Mouse (Mus musculus) hindbrain, embryonic 13.5 days (tissue): ENCODE data around the gene Cacnb4. TPM values are rescaled to one million over a fixed set of nuclear protein-coding genes. Genes with fewer than 3 reads are reported as not detected.

Experiments used
- ATAC-seq: fragments of 200-750 bp; cut with Nextera tagmentation; 2 replicates; pipeline ENCODE4 v1.8.0; 2017; ENCODE audit warnings: moderate TSS enrichment; ENCODE audit not compliant: low FRiP score
- H3K27ac ChIP-seq: fragments of 300-500 bp; sonication (generic); 2 replicates; pipeline ENCODE4 v1.5.1; 2015; ENCODE audit warnings: inconsistent platforms, mild to moderate bottlenecking, moderate library complexity
- H3K27me3 ChIP-seq: fragments of 300-500 bp; sonication (generic); 2 replicates; pipeline ENCODE4 v1.6.1; 2015; ENCODE audit warnings: mild to moderate bottlenecking, inconsistent platforms
- H3K36me3 ChIP-seq: fragments of 300-500 bp; sonication (generic); 2 replicates; pipeline ENCODE4 v1.6.1; 2015; ENCODE audit warnings: mild to moderate bottlenecking, inconsistent platforms
- H3K4me1 ChIP-seq: fragments of 300-500 bp; sonication (generic); replicated peaks from 2 replicates; pipeline ENCODE4 v1.6.1; 2015; ENCODE audit warnings: inconsistent platforms
- H3K4me2 ChIP-seq: fragments of 300-500 bp; sonication (generic); 2 replicates; pipeline ENCODE4 v1.6.1; 2015; ENCODE audit warnings: inconsistent platforms, mild to moderate bottlenecking, moderate library complexity
- H3K4me3 ChIP-seq: fragments of 300-500 bp; sonication (generic); 2 replicates; pipeline ENCODE4 v1.5.1; 2015; ENCODE audit warnings: mild to moderate bottlenecking, inconsistent platforms
- H3K9ac ChIP-seq: fragments of 300-500 bp; sonication (generic); 2 replicates; pipeline ENCODE4 v1.6.1; 2015; ENCODE audit warnings: mild to moderate bottlenecking, inconsistent platforms
- H3K9me3 ChIP-seq: fragments of 300-500 bp; sonication (generic); 2 replicates; pipeline ENCODE4 v1.6.1; 2016; ENCODE audit warnings: inconsistent platforms
- WGBS: fragments of 180-500 bp; shearing (Covaris S2); methylation state at CpG from one replicate; pipeline ENCODE4 v1.1.7; 2015; 5-methylcytosine and 5-hydroxymethylcytosine counted together
- polyA plus RNA-seq: library from polyadenylated mRNA; unstranded; fragments of >200 nt; fragmentation: Nextera tagmentation; extraction: Ambion mirVana; gene quantifications from 2 replicates; pipeline ENCODE4 v1.2.1, GENCODE M21; 2015

The Cacnb4 gene
- polyA plus RNA-seq, 1 experiment from 2014 or later = 13.3 TPM

- H3K4me1 ChIP-seq = peaks cover 32% of the 10 kb centered on the region
- 82% methylated on average over 20 of the region's 20 CpGs for WGBS
- H3K36me3 ChIP-seq = peaks cover 11% of the 10 kb centered on the region
Observed at GRCm38 (mm10) chr2:52556298-52556960, 120.2 kb downstream of the Cacnb4 start.

GRCm38 (mm10) chr2:52548401-52548800, 128.2 kb downstream of the Cacnb4 start:
- H3K4me1 ChIP-seq = no peaks in the 10 kb centered on the region
- no peaks in the 10 kb centered on the region for H3K27me3 ChIP-seq
- H3K4me2 ChIP-seq = no peak overlapping the region
- no peaks in the 10 kb centered on the region for H3K9me3 ChIP-seq
- ATAC-seq = no peak
- 95% methylated on average over 3 of the region's 3 CpGs for WGBS
- H3K27ac ChIP-seq = no peak overlapping the region
- H3K36me3 ChIP-seq = peaks cover 5% of the 10 kb centered on the region
- H3K4me3 ChIP-seq = no peak overlapping the region
- no peak overlapping the region for H3K9ac ChIP-seq

More at GRCm38 (mm10) chr2:52556298-52556960, 120.2 kb downstream of the Cacnb4 start:
- no peak for ATAC-seq
- no peaks in the 10 kb centered on the region for H3K9me3 ChIP-seq
- H3K4me3 ChIP-seq = peak overlapping the region; percentile 57
- H3K27ac ChIP-seq = 0 out of 2 replicates have a peak overlapping the region, but pooled peaks have one; percentile 91
- H3K27me3 ChIP-seq = no peaks in the 10 kb centered on the region
- H3K9ac ChIP-seq = peak overlapping the region; percentile 73; the same call in 1 of the 2 replicates
- H3K4me2 ChIP-seq = peak overlapping the region; percentile 72

- Histone ChIP-seq H3K4me3 (no peak overlapping the region), H3K4me1 (no peaks in the 10 kb centered on the region), H3K27me3 (no peaks in the 10 kb centered on the region), H3K9me3 (no peaks in the 10 kb centered on the region), H3K4me2 (no peak overlapping the region), H3K36me3 (no peaks in the 10 kb centered on the region), H3K27ac (no peak overlapping the region), H3K9ac (no peak overlapping the region)
- 87% methylated on average over 11 of the region's 11 CpGs for WGBS
- ATAC-seq = no peak
Observed at GRCm38 (mm10) chr2:52547331-52547730, 129.3 kb downstream of the Cacnb4 start.

- Histone ChIP-seq H3K4me1 (no peaks in the 10 kb centered on the region), H3K27me3 (no peaks in the 10 kb centered on the region), H3K9ac (no peak overlapping the region), H3K4me2 (no peak overlapping the region), H3K4me3 (no peak overlapping the region), H3K27ac (no peak overlapping the region), H3K36me3 (no peaks in the 10 kb centered on the region), H3K9me3 (no peaks in the 10 kb centered on the region)
- ATAC-seq = no peak
- WGBS = 88% methylated on average over 2 of the region's 2 CpGs
Observed at GRCm38 (mm10) chr2:52544527-52544926, 132.1 kb downstream of the Cacnb4 start.

- H3K27me3 ChIP-seq = no peaks in the 10 kb centered on the region
- no peaks in the 10 kb centered on the region for H3K4me1 ChIP-seq
- no peak overlapping the region for H3K4me2 ChIP-seq
- H3K4me3 ChIP-seq = no peak overlapping the region
- no peak overlapping the region for H3K27ac ChIP-seq
- no peak for ATAC-seq
- H3K9ac ChIP-seq = no peak overlapping the region
- H3K36me3 ChIP-seq = no peaks in the 10 kb centered on the region
- H3K9me3 ChIP-seq = no peaks in the 10 kb centered on the region
- 97% methylated on average over 4 of the region's 4 CpGs for WGBS
Observed at GRCm38 (mm10) chr2:52541068-52541467, 135.6 kb downstream of the Cacnb4 start.

- Histone ChIP-seq H3K4me2 (no peak overlapping the region), H3K4me3 (no peak overlapping the region), H3K4me1 (no peaks in the 10 kb centered on the region), H3K9ac (no peak overlapping the region), H3K36me3 (no peaks in the 10 kb centered on the region), H3K27me3 (no peaks in the 10 kb centered on the region), H3K9me3 (no peaks in the 10 kb centered on the region), H3K27ac (no peak overlapping the region)
- 88% methylated on average over 6 of the region's 6 CpGs for WGBS
- no peak for ATAC-seq
Observed at GRCm38 (mm10) chr2:52539318-52539717, 137.3 kb downstream of the Cacnb4 start.

GRCm38 (mm10) chr2:52537645-52538044, 139.0 kb downstream of the Cacnb4 start:
- H3K27me3 ChIP-seq = no peaks in the 10 kb centered on the region
- H3K4me1 ChIP-seq = no peaks in the 10 kb centered on the region
- no peak overlapping the region for H3K4me2 ChIP-seq
- H3K9me3 ChIP-seq = no peaks in the 10 kb centered on the region
- H3K9ac ChIP-seq = no peak overlapping the region
- 94% methylated on average over 3 of the region's 3 CpGs for WGBS
- no peak overlapping the region for H3K27ac ChIP-seq
- H3K36me3 ChIP-seq = no peaks in the 10 kb centered on the region
- no peak overlapping the region for H3K4me3 ChIP-seq
- ATAC-seq = no peak

GRCm38 (mm10) chr2:52537155-52537554, 139.5 kb downstream of the Cacnb4 start:
- Histone ChIP-seq H3K4me3 (no peak overlapping the region), H3K9me3 (no peaks in the 10 kb centered on the region), H3K4me1 (no peaks in the 10 kb centered on the region), H3K27me3 (no peaks in the 10 kb centered on the region), H3K27ac (no peak overlapping the region), H3K36me3 (no peaks in the 10 kb centered on the region), H3K4me2 (no peak overlapping the region), H3K9ac (no peak overlapping the region)
- ATAC-seq = no peak
- WGBS = 95% methylated on average over 9 of the region's 9 CpGs

- no peak overlapping the region for H3K4me3 ChIP-seq
- no peak overlapping the region for H3K9ac ChIP-seq
Observed at GRCm38 (mm10) chr2:52536511-52536910, 140.1 kb downstream of the Cacnb4 start.

GRCm38 (mm10) chr2:52533696-52534095, 142.9 kb downstream of the Cacnb4 start:
- Histone ChIP-seq H3K27ac (no peak overlapping the region), H3K4me2 (no peak overlapping the region), H3K9me3 (no peaks in the 10 kb centered on the region), H3K4me3 (no peak overlapping the region), H3K27me3 (no peaks in the 10 kb centered on the region), H3K9ac (no peak overlapping the region), H3K36me3 (0 out of 2 replicates have a peak, but pooled peaks cover 4% of the 10 kb centered on the region), H3K4me1 (no peaks in the 10 kb centered on the region)
- WGBS = 80% methylated on average over 5 of the region's 5 CpGs
- no peak for ATAC-seq

More at GRCm38 (mm10) chr2:52536511-52536910, 140.1 kb downstream of the Cacnb4 start:
- H3K27me3 ChIP-seq = no peaks in the 10 kb centered on the region
- WGBS = 87% methylated on average over 4 of the region's 4 CpGs
- no peak overlapping the region for H3K27ac ChIP-seq
- no peaks in the 10 kb centered on the region for H3K4me1 ChIP-seq
- H3K4me2 ChIP-seq = no peak overlapping the region
- H3K36me3 ChIP-seq = no peaks in the 10 kb centered on the region
- no peak for ATAC-seq
- H3K9me3 ChIP-seq = no peaks in the 10 kb centered on the region

- 95% methylated on average over 2 of the region's 2 CpGs for WGBS
- Histone ChIP-seq H3K36me3 (0 out of 2 replicates have a peak, but pooled peaks cover 4% of the 10 kb centered on the region), H3K27me3 (no peaks in the 10 kb centered on the region), H3K4me1 (no peaks in the 10 kb centered on the region), H3K4me2 (no peak overlapping the region), H3K9me3 (no peaks in the 10 kb centered on the region), H3K9ac (no peak overlapping the region), H3K4me3 (no peak overlapping the region), H3K27ac (no peak overlapping the region)
- ATAC-seq = no peak
Observed at GRCm38 (mm10) chr2:52530521-52530920, 146.1 kb downstream of the Cacnb4 start.

GRCm38 (mm10) chr2:52529245-52529644, 147.4 kb downstream of the Cacnb4 start:
- H3K4me1 ChIP-seq = no peaks in the 10 kb centered on the region
- no peaks in the 10 kb centered on the region for H3K27me3 ChIP-seq
- 87% methylated on average over 7 of the region's 7 CpGs for WGBS
- H3K4me2 ChIP-seq = no peak overlapping the region
- 0 out of 2 replicates have a peak, but pooled peaks cover 4% of the 10 kb centered on the region for H3K36me3 ChIP-seq
- H3K9me3 ChIP-seq = no peaks in the 10 kb centered on the region
- no peak overlapping the region for H3K9ac ChIP-seq
- no peak for ATAC-seq
- no peak overlapping the region for H3K27ac ChIP-seq
- no peak overlapping the region for H3K4me3 ChIP-seq
